Mouse (Mus musculus): ENCODE measurements around the gene Ung. TPM values are rescaled to one million over a fixed set of nuclear protein-coding genes. Genes with fewer than 3 reads are reported as not detected.
A peak's percentile ranks its signal among the peaks of the same experiment; 100 is the strongest.

The Ung gene
- total and polyA plus RNA-seq, 3 experiments, result 24.4 to 32.1 (median 27.1) TPM

DNA sequence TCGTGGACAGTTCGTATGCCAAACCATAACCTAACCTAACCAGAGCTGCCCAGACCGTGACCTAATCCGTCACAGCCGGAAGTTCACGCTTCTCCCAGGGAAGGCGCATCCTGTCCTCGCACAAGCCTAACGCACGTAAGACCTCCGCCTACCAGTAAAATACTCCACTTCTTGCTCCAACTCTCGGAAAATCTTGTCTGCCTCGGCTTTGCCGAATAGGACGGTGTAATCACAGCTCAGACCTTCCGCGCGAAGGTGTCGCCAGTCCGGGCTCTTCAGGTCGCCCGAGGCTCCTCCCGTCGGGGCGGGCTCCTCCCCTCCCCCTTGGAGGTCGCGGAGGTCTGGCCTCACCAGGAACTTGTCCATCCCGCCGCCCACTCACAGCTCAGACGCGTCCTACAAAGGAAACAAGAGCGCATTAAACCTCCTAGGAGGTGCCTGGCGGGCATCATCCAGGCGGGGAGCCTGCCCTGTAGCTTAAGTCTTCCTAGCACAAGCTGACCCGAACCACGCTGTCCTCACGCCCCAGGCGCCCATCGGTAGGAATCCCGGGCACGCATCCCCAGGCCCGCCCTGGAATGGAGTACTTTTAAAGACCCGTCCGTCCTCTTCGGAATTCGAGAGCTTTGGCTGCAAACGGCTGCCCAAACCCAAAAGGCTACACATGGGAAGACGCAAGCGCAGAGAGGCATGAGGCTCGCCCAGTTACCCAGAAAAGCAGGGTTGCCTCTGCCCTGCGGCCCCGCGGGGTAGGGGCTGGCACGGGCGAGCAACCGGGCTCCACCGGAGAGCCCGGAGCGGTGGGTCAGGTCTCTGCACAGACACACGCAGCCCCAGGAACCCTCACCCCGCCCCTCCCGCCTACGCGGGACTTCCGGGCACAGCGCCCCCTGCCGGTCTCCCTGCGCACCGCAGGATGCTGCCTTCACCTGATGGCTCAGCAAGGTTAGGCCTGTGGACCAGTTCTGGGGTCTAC, 2.5 kb upstream of the Ung start, which contains the start of gene Alkbh2:
Alkbh2 (minus strand) TSS at position 845 of the 976 bp plus-strand sequence.
- H3K4me1 ChIP-seq (ENCODE audit: control insufficient read depth, insufficient read depth, low read length), result peaks cover 1% of the 10 kb centered on the region; the same call in 1 of the 2 replicates
- DNase-seq, result peak; percentile 83 to 91
- intact Hi-C loops (cut with DNase I), result loop anchor here (2.0 to 10.0 kb wide), 3 partner anchors 27 to 273 kb away; no protein-coding TSS in a partner anchor
- WGBS, result under 1% methylated on average over 69 of the region's 69 CpGs
- H3K9ac ChIP-seq (ENCODE audit: low read depth, low read length), result peak within 1 kb of the TSS; percentile 77
- H3K27ac ChIP-seq, result peak within 1 kb of the TSS; percentile 93
- peak within 1 kb of the TSS; percentile 79 for H3K4me3 ChIP-seq
- H3K36me3 ChIP-seq (ENCODE audit: control insufficient read depth, insufficient read depth, low read length), result no peaks in the 10 kb centered on the region
- no peaks in the 10 kb centered on the region for H3K27me3 ChIP-seq (ENCODE audit: control insufficient read depth, insufficient read depth, low read length)
- TF ChIP-seq CTCF (IDR thresholded peaks at IDR 0.05) (no peak), POLR2A (IDR thresholded peaks at IDR 0.05; ENCODE audit: insufficient read depth, low read depth, low read length) (peak; percentile 59), EP300 (IDR thresholded peaks at IDR 0.05; ENCODE audit: insufficient read depth, low read depth, low read length) (0 out of 2 replicates have a peak, but pooled peaks have one; percentile 22)
- H3K79me2 ChIP-seq (replicated peaks; ENCODE audit: control insufficient read depth, insufficient read depth, low read length), result no peaks in the 10 kb centered on the region

DNA sequence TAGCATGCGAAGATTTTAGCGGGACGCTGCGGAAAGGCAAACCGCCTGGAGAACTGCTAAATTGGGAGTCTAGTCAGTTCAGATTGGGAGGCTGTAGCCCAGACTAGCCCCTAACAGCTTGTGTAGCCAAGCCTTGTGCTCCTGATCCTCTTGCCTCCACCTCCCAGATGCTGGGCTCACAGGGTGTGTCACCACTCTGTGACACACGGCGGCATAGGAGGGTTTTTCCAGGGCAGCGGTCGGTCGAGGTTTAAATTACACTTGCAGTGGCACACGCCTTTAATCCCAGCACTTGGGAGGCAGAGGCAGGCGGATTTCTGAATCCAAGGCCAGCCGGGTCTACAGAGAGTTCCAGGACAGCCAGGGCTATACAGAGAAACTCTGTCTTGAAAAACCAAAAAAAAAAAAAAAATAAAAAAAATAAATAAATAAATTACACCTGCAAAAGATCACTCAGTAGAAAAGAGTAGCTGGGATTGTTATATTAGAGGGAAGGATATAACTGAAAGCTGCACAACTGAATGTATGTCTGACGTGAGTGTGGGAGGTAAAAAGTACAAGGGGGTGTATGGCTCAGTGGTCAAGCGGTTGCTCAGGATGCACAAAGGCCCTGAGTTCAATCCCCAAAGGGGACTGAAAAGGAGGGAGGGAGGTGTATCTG, 506 bp upstream of the Ung start:
- TF ChIP-seq POLR2A (IDR thresholded peaks at IDR 0.05; ENCODE audit: insufficient read depth, low read depth, low read length) (no peak), EP300 (IDR thresholded peaks at IDR 0.05; ENCODE audit: insufficient read depth, low read depth, low read length) (no peak), CTCF (IDR thresholded peaks at IDR 0.05) (no peak)
- H3K4me1 ChIP-seq (ENCODE audit: control insufficient read depth, insufficient read depth, low read length), result peaks cover 1% of the 10 kb centered on the region; the same call in 1 of the 2 replicates
- no peak for DNase-seq
- intact Hi-C loops (cut with DNase I), result loop anchor here (5.0 to 10.0 kb wide), 2 partner anchors 77 to 275 kb away; no protein-coding TSS in a partner anchor
- H3K4me3 ChIP-seq, result no peak overlapping the region; the same call in 1 of the 2 replicates
- no peaks in the 10 kb centered on the region for H3K79me2 ChIP-seq (replicated peaks; ENCODE audit: control insufficient read depth, insufficient read depth, low read length)
- H3K36me3 ChIP-seq (ENCODE audit: control insufficient read depth, insufficient read depth, low read length), result no peaks in the 10 kb centered on the region
- no peak overlapping the region for H3K9ac ChIP-seq (ENCODE audit: low read depth, low read length)
- H3K27me3 ChIP-seq (ENCODE audit: control insufficient read depth, insufficient read depth, low read length), result no peaks in the 10 kb centered on the region
- 88% methylated on average over 15 of the region's 15 CpGs for WGBS
- no peak overlapping the region for H3K27ac ChIP-seq

DNA sequence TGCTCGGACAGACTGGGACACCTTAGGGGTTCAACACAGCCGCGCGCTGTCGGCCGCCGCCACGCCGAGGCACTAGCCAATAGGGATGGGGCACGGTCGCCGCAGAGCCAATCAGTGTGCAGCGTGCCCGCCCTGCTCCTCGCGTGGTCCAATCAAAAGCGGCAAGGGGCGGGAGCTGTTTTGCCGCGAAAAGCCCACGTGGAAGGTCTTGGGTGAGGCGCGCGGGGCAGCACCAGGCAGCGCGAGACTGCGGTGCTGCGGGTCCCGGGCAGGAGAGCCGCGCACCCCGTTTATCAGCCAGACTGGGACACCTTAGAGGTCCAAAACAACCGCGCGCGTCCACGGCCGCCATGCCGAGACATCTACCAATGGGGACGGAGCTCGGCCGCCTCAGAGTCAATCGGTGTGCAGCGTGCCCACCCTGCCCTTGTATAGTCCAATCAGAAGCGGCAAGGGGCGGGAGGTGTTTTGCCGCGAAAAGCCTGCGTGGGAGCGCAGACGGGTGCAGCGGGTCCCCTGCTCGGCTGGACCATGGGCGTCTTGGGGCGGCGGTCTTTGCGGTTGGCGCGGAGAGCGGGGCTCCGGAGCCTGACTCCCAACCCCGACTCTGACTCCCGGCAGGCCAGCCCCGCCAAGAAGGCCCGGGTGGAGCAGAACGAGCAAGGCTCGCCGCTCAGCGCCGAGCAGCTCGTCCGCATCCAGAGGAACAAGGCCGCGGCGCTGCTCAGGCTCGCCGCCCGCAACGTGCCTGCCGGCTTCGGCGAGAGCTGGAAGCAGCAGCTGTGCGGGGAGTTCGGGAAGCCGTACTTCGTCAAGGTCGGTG, 723 bp downstream of the Ung start:
- WGBS, result under 1% methylated on average over 87 of the region's 87 CpGs
- H3K79me2 ChIP-seq (replicated peaks; ENCODE audit: control insufficient read depth, insufficient read depth, low read length), result no peaks in the 10 kb centered on the region
- peak overlapping the region; percentile 84 for H3K27ac ChIP-seq
- H3K36me3 ChIP-seq (ENCODE audit: control insufficient read depth, insufficient read depth, low read length), result no peaks in the 10 kb centered on the region
- DNase-seq, result peak; percentile 95
- no peaks in the 10 kb centered on the region for H3K27me3 ChIP-seq (ENCODE audit: control insufficient read depth, insufficient read depth, low read length)
- peak overlapping the region; percentile 73 for H3K4me3 ChIP-seq
- TF ChIP-seq CTCF (IDR thresholded peaks at IDR 0.05) (no peak), EP300 (IDR thresholded peaks at IDR 0.05; ENCODE audit: insufficient read depth, low read depth, low read length) (no peak), POLR2A (IDR thresholded peaks at IDR 0.05; ENCODE audit: insufficient read depth, low read depth, low read length) (no peak)
- H3K4me1 ChIP-seq (ENCODE audit: control insufficient read depth, insufficient read depth, low read length), result peaks cover 1% of the 10 kb centered on the region
- intact Hi-C loops (cut with DNase I), result no loop called here
- peak overlapping the region; percentile 69 for H3K9ac ChIP-seq (ENCODE audit: low read depth, low read length)

DNA sequence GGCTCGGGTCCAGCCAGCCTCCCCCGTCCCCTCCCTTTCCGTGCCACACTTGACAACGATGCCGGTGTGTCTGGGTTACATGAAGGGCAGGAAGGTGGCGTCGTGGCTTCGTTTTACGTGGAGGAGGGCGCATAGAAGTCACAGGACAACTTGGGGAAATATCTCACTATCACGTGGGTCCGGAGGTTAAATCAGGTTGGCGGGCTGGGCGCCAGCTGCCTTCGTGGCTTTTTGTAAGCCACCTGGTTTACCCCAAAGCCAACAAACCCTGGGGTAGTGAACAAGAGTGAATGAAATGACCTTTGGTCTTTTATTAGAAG, 1.3 kb downstream of the Ung start:
- TF ChIP-seq POLR2A (IDR thresholded peaks at IDR 0.05; ENCODE audit: insufficient read depth, low read depth, low read length) (peak; percentile 33; the same call in 1 of the 2 replicates), EP300 (IDR thresholded peaks at IDR 0.05; ENCODE audit: insufficient read depth, low read depth, low read length) (peak; percentile 75; the same call in 1 of the 2 replicates), CTCF (IDR thresholded peaks at IDR 0.05) (no peak)
- H3K36me3 ChIP-seq (ENCODE audit: control insufficient read depth, insufficient read depth, low read length), result no peaks in the 10 kb centered on the region
- no peaks in the 10 kb centered on the region for H3K79me2 ChIP-seq (replicated peaks; ENCODE audit: control insufficient read depth, insufficient read depth, low read length)
- intact Hi-C loops (cut with DNase I), result no loop called here
- H3K4me1 ChIP-seq (ENCODE audit: control insufficient read depth, insufficient read depth, low read length), result peaks cover 1% of the 10 kb centered on the region
- peak; percentile 70 to 80 for DNase-seq
- no peaks in the 10 kb centered on the region for H3K27me3 ChIP-seq (ENCODE audit: control insufficient read depth, insufficient read depth, low read length)
- peak overlapping the region; percentile 73 for H3K4me3 ChIP-seq
- H3K9ac ChIP-seq (ENCODE audit: low read depth, low read length), result peak overlapping the region; percentile 51
- WGBS, result under 1% methylated on average over 15 of the region's 15 CpGs
- peak overlapping the region; percentile 84 for H3K27ac ChIP-seq

DNA sequence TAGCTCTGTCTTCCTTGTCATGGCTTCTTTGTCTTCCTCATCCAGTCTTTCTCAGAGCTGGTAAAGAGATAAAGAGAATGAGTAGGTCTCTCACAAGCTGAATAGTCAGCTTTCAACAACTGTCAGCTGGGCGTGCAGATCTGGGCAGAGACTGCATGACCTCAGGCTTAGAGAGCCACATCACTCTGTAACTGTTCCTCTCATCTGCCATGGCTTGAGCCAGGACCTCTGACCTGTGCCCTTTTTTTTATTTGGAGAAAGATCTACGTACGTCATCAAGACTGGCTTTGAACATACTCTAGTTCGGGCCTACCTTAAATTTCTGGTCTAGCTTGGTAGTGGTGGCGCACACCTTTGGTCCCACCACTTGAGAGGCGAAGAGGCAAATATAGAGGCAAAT, 2.7 kb downstream of the Ung start:
- intact Hi-C loops (cut with DNase I), result no loop called here
- WGBS, result 86% methylated on average over 6 of the region's 6 CpGs
- Histone ChIP-seq H3K4me1 (ENCODE audit: control insufficient read depth, insufficient read depth, low read length) (peaks cover 3% of the 10 kb centered on the region), H3K27ac (peak overlapping the region; percentile 72), H3K79me2 (replicated peaks; ENCODE audit: control insufficient read depth, insufficient read depth, low read length) (no peaks in the 10 kb centered on the region), H3K36me3 (ENCODE audit: control insufficient read depth, insufficient read depth, low read length) (no peaks in the 10 kb centered on the region), H3K27me3 (ENCODE audit: control insufficient read depth, insufficient read depth, low read length) (no peaks in the 10 kb centered on the region), H3K4me3 (no peak overlapping the region), H3K9ac (ENCODE audit: low read depth, low read length) (no peak overlapping the region)
- TF ChIP-seq POLR2A (IDR thresholded peaks at IDR 0.05; ENCODE audit: insufficient read depth, low read depth, low read length), result no peak
- TF ChIP-seq EP300 (IDR thresholded peaks at IDR 0.05; ENCODE audit: insufficient read depth, low read depth, low read length), result no peak
- TF ChIP-seq CTCF (IDR thresholded peaks at IDR 0.05), result no peak
- DNase-seq, result no peak
